9 mouse cellular contexts compared by ENCODE assay signal in the genomic region with DNA sequence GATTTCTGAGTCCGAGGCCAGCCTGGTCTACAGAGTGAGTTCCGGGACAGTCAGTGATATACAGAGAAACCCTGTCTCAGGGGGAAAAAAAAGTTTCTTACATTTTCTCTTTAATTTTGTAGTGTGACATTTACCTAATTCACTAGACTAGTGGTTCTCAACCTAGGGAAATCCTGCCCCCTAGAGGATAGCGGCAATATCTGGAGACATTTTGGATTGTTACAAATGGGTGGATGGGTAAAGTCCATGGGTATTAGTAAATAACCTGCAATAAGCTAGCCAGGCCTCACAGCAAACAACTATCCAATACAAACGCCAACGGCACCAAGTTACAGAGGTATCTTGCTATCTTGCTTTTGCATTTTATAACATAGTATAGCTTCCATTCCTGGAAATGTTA. TPM values are rescaled to one million over a fixed set of nuclear protein-coding genes. Genes with fewer than 3 reads are reported as not detected.
A peak's percentile ranks its signal among the peaks of the same experiment; 100 is the strongest.
DNase-seq lines count a peak whose midpoint lies in the region; ATAC-seq and TF ChIP-seq lines count a peak whose summit lies in the region.
"Had no signal": no experiment of that assay in that cellular context is flagged by ENCODE, and none has a peak within 500 bp of the region (broad histone marks: within the 10 kb centered on the region; RNA-seq: fewer than 3 reads in every experiment).

No protein-coding gene starts in this region.

- 78% methylated on average over 5 of the region's 5 CpGs for WGBS in hindbrain, postnatal 0 days
- 83% methylated on average over 5 of the region's 5 CpGs for WGBS in hindbrain, embryonic 13.5 days
- WGBS in forebrain, embryonic 12.5 days, result 78% methylated on average over 5 of the region's 5 CpGs

- no peak for ATAC-seq in hindbrain, postnatal 0 days
- ATAC-seq in hindbrain, embryonic 13.5 days (ENCODE audit: low FRiP score), result no peak
- ATAC-seq in forebrain, embryonic 12.5 days (ENCODE audit: low FRiP score), result no peak

- no peak overlapping the region for H3K4me2 ChIP-seq in hindbrain, postnatal 0 days (ENCODE audit: low read depth, low read length)
- no peak overlapping the region for H3K4me2 ChIP-seq in hindbrain, embryonic 13.5 days
- no peak overlapping the region for H3K4me2 ChIP-seq in forebrain, embryonic 12.5 days
- H3K4me2 ChIP-seq: embryonic facial prominence, embryonic 15.5 days had no signal

- H3K4me1 ChIP-seq in hindbrain, postnatal 0 days (ENCODE audit: insufficient read depth, low read length), result no peaks in the 10 kb centered on the region
- H3K4me1 ChIP-seq in hindbrain, embryonic 13.5 days (replicated peaks), result no peaks in the 10 kb centered on the region
- H3K4me1 ChIP-seq in forebrain, embryonic 12.5 days, result no peaks in the 10 kb centered on the region
- H3K4me1 ChIP-seq: embryonic facial prominence, embryonic 15.5 days had no signal

- no peak overlapping the region for H3K4me3 ChIP-seq in hindbrain, postnatal 0 days (ENCODE audit: low read length)
- no peak overlapping the region for H3K4me3 ChIP-seq in hindbrain, embryonic 13.5 days
- H3K4me3 ChIP-seq in forebrain, embryonic 12.5 days (replicated peaks), result no peak overlapping the region
- H3K4me3 ChIP-seq: embryonic facial prominence, embryonic 15.5 days had no signal

- no peak overlapping the region for H3K27ac ChIP-seq in hindbrain, postnatal 0 days
- no peak overlapping the region for H3K27ac ChIP-seq in hindbrain, embryonic 13.5 days
- no peak overlapping the region for H3K27ac ChIP-seq in forebrain, embryonic 12.5 days
- H3K27ac ChIP-seq: embryonic facial prominence, embryonic 15.5 days had no signal

- no peaks in the 10 kb centered on the region for H3K36me3 ChIP-seq in hindbrain, postnatal 0 days (ENCODE audit: insufficient read depth, low read length)
- peaks cover 6% of the 10 kb centered on the region for H3K36me3 ChIP-seq in hindbrain, embryonic 13.5 days
- peaks cover 8% of the 10 kb centered on the region; the same call in 1 of the 2 replicates for H3K36me3 ChIP-seq in forebrain, embryonic 12.5 days (replicated peaks)

- no peaks in the 10 kb centered on the region for H3K27me3 ChIP-seq in hindbrain, postnatal 0 days (ENCODE audit: insufficient read depth, low read length)
- no peaks in the 10 kb centered on the region for H3K27me3 ChIP-seq in hindbrain, embryonic 13.5 days
- H3K27me3 ChIP-seq in forebrain, embryonic 12.5 days, result no peaks in the 10 kb centered on the region
- H3K27me3 ChIP-seq: embryonic facial prominence, embryonic 15.5 days had no signal

- no peak overlapping the region for H3K9ac ChIP-seq in hindbrain, postnatal 0 days (replicated peaks; ENCODE audit: low read length)
- no peak overlapping the region for H3K9ac ChIP-seq in hindbrain, embryonic 13.5 days
- H3K9ac ChIP-seq in forebrain, embryonic 12.5 days, result no peak overlapping the region
- H3K9ac ChIP-seq: embryonic facial prominence, embryonic 15.5 days had no signal

- TF ChIP-seq CTCF in hindbrain, postnatal 0 days (IDR thresholded peaks at IDR 0.05; ENCODE audit: low read depth), result peak; percentile 62

- DNase-seq in hindbrain, postnatal 0 days (ENCODE audit: low spot score), result peak; percentile 73
- peak; percentile 58 for DNase-seq in CD4-positive helper T cell, adult 2 months (ENCODE audit: low read depth, low spot score)
- DNase-seq in Muller cell, postnatal 12 days (ENCODE audit: inconsistent ontology term), result peak; percentile 10
- DNase-seq in embryo, embryonic 10 days (ENCODE audit: low spot score), result peak; percentile 67
- peak; percentile 52 to 74 for DNase-seq in kidney, postnatal 25 days
- peak; percentile 77 for DNase-seq in naive thymus-derived CD4-positive, alpha-beta T cell, adult 2 months (ENCODE audit: low read depth)

- no peaks in the 10 kb centered on the region for H3K9me3 ChIP-seq in hindbrain, postnatal 0 days (ENCODE audit: low read length)
- no peaks in the 10 kb centered on the region for H3K9me3 ChIP-seq in hindbrain, embryonic 13.5 days
- no peaks in the 10 kb centered on the region for H3K9me3 ChIP-seq in forebrain, embryonic 12.5 days
- H3K9me3 ChIP-seq: embryonic facial prominence, embryonic 15.5 days had no signal

RNA-seq across cellular contexts. Expression of gene Sos2, which starts 15.1 kb away (rescaled TPM):
- 27.3 and 35.0 TPM in 2 replicates for total RNA-seq in hindbrain, postnatal 0 days (2014; rRNA removed)
- polyA plus RNA-seq in hindbrain, postnatal 0 days (2015; fragmentation: Nextera tagmentation; extraction: Ambion mirVana), result 7.6 and 9.2 TPM in 2 replicates
- 12.6 and 13.0 TPM in 2 replicates for polyA plus RNA-seq in hindbrain, embryonic 13.5 days (2015; fragmentation: Nextera tagmentation; extraction: Ambion mirVana)
- polyA plus RNA-seq in forebrain, embryonic 12.5 days (2016; fragmentation: Nextera tagmentation; extraction: Ambion mirVana), result 8.9 and 11.0 TPM in 2 replicates

RNA-seq across cellular contexts. Expression of gene L2hgdh, which starts 27.9 kb away (rescaled TPM):
- 10.5 and 12.2 TPM in 2 replicates for total RNA-seq in hindbrain, postnatal 0 days (2014; rRNA removed)
- polyA plus RNA-seq in hindbrain, postnatal 0 days (2015; fragmentation: Nextera tagmentation; extraction: Ambion mirVana), result 10.2 and 11.0 TPM in 2 replicates
- polyA plus RNA-seq in hindbrain, embryonic 13.5 days (2015; fragmentation: Nextera tagmentation; extraction: Ambion mirVana), result 11.5 and 11.6 TPM in 2 replicates
- 15.7 and 16.2 TPM in 2 replicates for polyA plus RNA-seq in forebrain, embryonic 12.5 days (2016; fragmentation: Nextera tagmentation; extraction: Ambion mirVana)

RNA-seq across cellular contexts. Expression of gene Atp5s, which starts 28.0 kb away (rescaled TPM):
- total RNA-seq in hindbrain, postnatal 0 days (2014; rRNA removed), result 24.5 and 33.5 TPM in 2 replicates
- 34.3 and 38.9 TPM in 2 replicates for polyA plus RNA-seq in hindbrain, postnatal 0 days (2015; fragmentation: Nextera tagmentation; extraction: Ambion mirVana)
- polyA plus RNA-seq in hindbrain, embryonic 13.5 days (2015; fragmentation: Nextera tagmentation; extraction: Ambion mirVana), result 26.1 and 30.0 TPM in 2 replicates
- 22.7 and 24.1 TPM in 2 replicates for polyA plus RNA-seq in forebrain, embryonic 12.5 days (2016; fragmentation: Nextera tagmentation; extraction: Ambion mirVana)

Comparison
In these comparisons a context has a peak if more than half of its experiments do, and no peak if none do; other contexts are left out.
1. DNase-seq: peak in every context shown above with its lines; median percentile 77 in naive thymus-derived CD4-positive, alpha-beta T cell, adult 2 months; 73 in hindbrain, postnatal 0 days; 67 in embryo, embryonic 10 days; 63 in kidney, postnatal 25 days; 58 in CD4-positive helper T cell, adult 2 months; 10 in Muller cell, postnatal 12 days.